Mouse (Mus musculus) stomach, postnatal 0 days (tissue): Measurements from ENCODE around the gene Tmcc2. TPM values are rescaled to one million over a fixed set of nuclear protein-coding genes. Genes with fewer than 3 reads are reported as not detected.
"Not testable (repeated sequence)": the region's sequence is repeated elsewhere in the genome, so short reads cannot be mapped to it uniquely, and the experiment has no call there.

Experiments
- ATAC-seq: fragments of 200-750 bp; cut with Nextera tagmentation; 2 replicates; pipeline ENCODE4 v1.8.0; 2017; ENCODE audit not compliant: low FRiP score, low TSS enrichment
- DNase-seq: peaks from one replicate; pipeline ENCODE4 v3.0.0-alpha.2; 2016; ENCODE audit warnings: low spot score
- H3K27ac ChIP-seq: fragments of 300-500 bp; sonication (generic); replicated peaks from 2 replicates; pipeline ENCODE4 v1.5.1; 2014; ENCODE audit warnings: mild to moderate bottlenecking, control low read depth
- H3K27me3 ChIP-seq: fragments of 300-500 bp; sonication (generic); 2 replicates; pipeline ENCODE4 v1.6.1; 2014; ENCODE audit warnings: low read length; ENCODE audit not compliant: control insufficient read depth, insufficient read depth
- H3K36me3 ChIP-seq: fragments of 300-500 bp; sonication (generic); 2 replicates; pipeline ENCODE4 v1.6.1; 2014; ENCODE audit warnings: low read length, mixed read lengths; ENCODE audit not compliant: control insufficient read depth, insufficient read depth
- H3K4me1 ChIP-seq: fragments of 300-500 bp; sonication (generic); replicated peaks from 2 replicates; pipeline ENCODE4 v1.6.1; 2014; ENCODE audit warnings: antibody characterized with exemption; ENCODE audit not compliant: control insufficient read depth, insufficient read depth
- H3K4me2 ChIP-seq: fragments of 300-500 bp; sonication (generic); replicated peaks from 2 replicates; pipeline ENCODE4 v1.6.1; 2014; ENCODE audit warnings: low read depth, mild to moderate bottlenecking, control low read depth, moderate library complexity
- H3K4me3 ChIP-seq: fragments of 300-500 bp; sonication (generic); 2 replicates; pipeline ENCODE4 v1.5.1; 2014; ENCODE audit warnings: low read depth, low read length, control low read depth
- H3K9ac ChIP-seq: fragments of 300-500 bp; sonication (generic); 2 replicates; pipeline ENCODE4 v1.6.1; 2014; ENCODE audit warnings: mild to moderate bottlenecking, low read length, control low read depth, mixed read lengths
- H3K9me3 ChIP-seq: fragments of 300-500 bp; sonication (generic); 2 replicates; pipeline ENCODE4 v1.6.1; 2016; ENCODE audit warnings: low read length; ENCODE audit not compliant: control insufficient read depth
- CTCF ChIP-seq: IDR thresholded peaks from 2 replicates; pipeline ENCODE4 v1.5.1; 2016; ENCODE audit warnings: antibody characterized with exemption, low read depth, mild to moderate bottlenecking, moderate library complexity
- EP300 ChIP-seq: optimal IDR thresholded peaks from 2 replicates; pipeline ENCODE3; 2016; ENCODE audit warnings: antibody characterized with exemption
- WGBS: fragments of 180-500 bp; shearing (Covaris S2); extraction: QIAGEN DNeasy Blood & Tissue Kit; methylation state at CpG from one replicate; pipeline ENCODE4 v1.1.7; 2014; 5-methylcytosine and 5-hydroxymethylcytosine counted together
- polyA plus RNA-seq: library from polyadenylated mRNA; unstranded; fragments of >200 nt; fragmentation: Nextera tagmentation; extraction: Ambion mirVana; gene quantifications from 2 replicates; pipeline ENCODE4 v1.2.1, GENCODE M21; 2015

Gene Tmcc2
- polyA plus RNA-seq, 1 experiment from 2014 or later: 2.4 TPM

DNA sequence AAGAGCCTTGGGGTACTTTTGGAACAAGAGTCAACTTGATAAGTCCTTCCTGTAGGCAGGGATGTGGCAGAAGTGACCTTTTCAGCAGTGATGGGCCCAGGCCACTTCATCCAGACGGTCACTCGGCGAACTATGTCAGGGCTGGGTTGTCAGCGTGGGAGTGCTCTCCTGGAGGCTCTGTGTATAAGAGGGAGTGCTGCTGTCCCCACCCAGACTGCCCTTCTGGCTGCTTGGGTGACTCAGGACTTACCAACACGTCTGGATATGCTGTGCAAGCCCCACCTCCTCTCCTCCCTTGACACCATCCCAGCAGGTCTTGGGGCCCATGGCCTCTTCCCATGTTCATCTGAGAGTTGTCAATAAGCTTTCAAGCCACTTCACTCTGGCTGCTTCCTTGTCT is 37.7 kb downstream of the Tmcc2 start:
- TF ChIP-seq CTCF (no peak), EP300 (no peak)
- Histone ChIP-seq H3K4me3 (no peak overlapping the region), H3K27ac (peak overlapping the region; percentile 24), H3K36me3 (0 out of 2 replicates have a peak, but pooled peaks cover 2% of the 10 kb centered on the region), H3K9ac (no peak overlapping the region), H3K27me3 (no peaks in the 10 kb centered on the region), H3K9me3 (no peaks in the 10 kb centered on the region), H3K4me2 (no peak overlapping the region), H3K4me1 (no peaks in the 10 kb centered on the region)
- 61% methylated on average over 5 of the region's 5 CpGs for WGBS
- DNase-seq (peak; percentile 52), ATAC-seq (peak; percentile 78)

GRCm38 (mm10) chr1:132351058-132351457 is 40.0 kb downstream of the Tmcc2 start:
- Histone ChIP-seq H3K27ac (no peak overlapping the region), H3K9ac (no peak overlapping the region), H3K4me3 (no peak overlapping the region), H3K36me3 (no peaks in the 10 kb centered on the region), H3K27me3 (no peaks in the 10 kb centered on the region), H3K4me1 (no peaks in the 10 kb centered on the region), H3K9me3 (no peaks in the 10 kb centered on the region), H3K4me2 (no peak overlapping the region)
- no peak for DNase-seq
- WGBS: 96% methylated on average over 4 of the region's 4 CpGs
- no peak for ATAC-seq
- TF ChIP-seq EP300 (no peak), CTCF (peak; percentile 22; the same call in 1 of the 2 replicates)

- H3K9ac ChIP-seq, H3K9me3 ChIP-seq, ATAC-seq, DNase-seq, H3K4me3 ChIP-seq, H3K27me3 ChIP-seq, H3K4me1 ChIP-seq, H3K36me3 ChIP-seq, H3K27ac ChIP-seq, H3K4me2 ChIP-seq: not testable (repeated sequence)
- WGBS: 90% methylated on average over 3 of the region's 3 CpGs
Measured at GRCm38 (mm10) chr1:132349601-132350000, 41.5 kb downstream of the Tmcc2 start.

GRCm38 (mm10) chr1:132349049-132349448 is 42.0 kb downstream of the Tmcc2 start:
- not testable (repeated sequence) for H3K27ac ChIP-seq, DNase-seq, H3K9ac ChIP-seq, H3K4me3 ChIP-seq, ATAC-seq, H3K4me2 ChIP-seq, H3K36me3 ChIP-seq, H3K9me3 ChIP-seq, H3K4me1 ChIP-seq, H3K27me3 ChIP-seq

- Histone ChIP-seq H3K27ac (no peak overlapping the region), H3K9me3 (no peaks in the 10 kb centered on the region), H3K4me1 (0 out of 2 replicates have a peak, but pooled peaks cover 2% of the 10 kb centered on the region), H3K27me3 (no peaks in the 10 kb centered on the region), H3K4me2 (no peak overlapping the region), H3K4me3 (no peak overlapping the region), H3K36me3 (no peaks in the 10 kb centered on the region), H3K9ac (no peak overlapping the region)
- WGBS: 85% methylated on average over 5 of the region's 5 CpGs
- no peak for DNase-seq
- TF ChIP-seq EP300: no peak
- TF ChIP-seq CTCF: no peak
- no peak for ATAC-seq
Measured at GRCm38 (mm10) chr1:132348401-132348800, 42.7 kb downstream of the Tmcc2 start.

DNA sequence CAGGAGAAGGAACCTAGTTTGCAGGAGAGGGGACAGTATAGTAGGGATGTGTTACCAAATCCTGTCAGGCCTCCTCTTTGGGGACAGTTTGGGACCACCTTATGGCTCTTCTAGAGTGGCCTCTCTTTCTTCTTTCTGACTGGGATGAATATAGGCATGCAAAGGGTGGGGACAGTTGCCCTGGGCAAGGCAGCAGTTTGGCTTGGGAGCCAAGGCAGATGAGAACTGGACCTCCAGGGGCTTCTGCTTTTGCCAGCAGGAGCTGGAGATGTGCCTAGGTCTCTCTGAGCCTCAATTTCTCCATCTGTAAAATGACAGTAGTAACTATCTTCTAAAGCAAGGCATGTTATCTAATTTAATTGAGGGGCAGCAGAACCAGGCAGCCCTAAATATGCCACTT is 44.1 kb downstream of the Tmcc2 start:
- no peak overlapping the region for H3K9ac ChIP-seq
- ATAC-seq: 0 out of 2 replicates have a peak, but pooled peaks have one; percentile 7
- H3K4me2 ChIP-seq: no peak overlapping the region
- H3K4me3 ChIP-seq: no peak overlapping the region
- no peaks in the 10 kb centered on the region for H3K36me3 ChIP-seq
- 0 out of 2 replicates have a peak, but pooled peaks cover 4% of the 10 kb centered on the region for H3K4me1 ChIP-seq
- TF ChIP-seq EP300 (no peak), CTCF (no peak)
- no peaks in the 10 kb centered on the region for H3K9me3 ChIP-seq
- no peaks in the 10 kb centered on the region for H3K27me3 ChIP-seq
- H3K27ac ChIP-seq: peak overlapping the region; percentile 45
- no peak for DNase-seq
